Mouse (Mus musculus) heart, embryonic 14.5 days (tissue): ENCODE data around the gene Chil3. TPM values are rescaled to one million over a fixed set of nuclear protein-coding genes. Genes with fewer than 3 reads are reported as not detected.
"Not testable (repeated sequence)": the region's sequence is repeated elsewhere in the genome, so short reads cannot be mapped to it uniquely, and the experiment has no call there.

Experiments
- ATAC-seq: fragments of 200-750 bp; cut with Nextera tagmentation; 2 replicates; pipeline ENCODE4 v1.8.0; 2017; ENCODE audit warnings: low read depth, moderate TSS enrichment; ENCODE audit not compliant: insufficient number of reproducible peaks, insufficient read depth, low FRiP score
- H3K27ac ChIP-seq, 2 experiments: fragments of 200-500 bp in 1 of 2; fragments of 300-500 bp in 1 of 2; sonication (generic) in 1 of 2; replicated peaks in 1 of 2; 2 replicates each; pipeline ENCODE4 v1.5.1; 2012 to 2014; ENCODE audit warnings: low read depth in 2 of 2, low read length in 2 of 2, control low read depth in 1 of 2, mild to moderate bottlenecking in 1 of 2, mixed read lengths in 1 of 2; ENCODE audit not compliant: control insufficient read depth in 1 of 2, insufficient read depth in 1 of 2
- H3K27me3 ChIP-seq: fragments of 300-500 bp; sonication (generic); 2 replicates; pipeline ENCODE4 v1.6.1; 2014; ENCODE audit warnings: mild to moderate bottlenecking, low read length, control low read depth; ENCODE audit not compliant: control insufficient read depth, insufficient read depth
- H3K36me3 ChIP-seq: fragments of 300-500 bp; sonication (generic); 2 replicates; pipeline ENCODE4 v1.6.1; 2014; ENCODE audit warnings: mild to moderate bottlenecking, control low read depth, low read length, mixed read lengths; ENCODE audit not compliant: control insufficient read depth, insufficient read depth
- H3K4me1 ChIP-seq, 2 experiments: fragments of 200-500 bp in 1 of 2; fragments of 300-500 bp in 1 of 2; sonication (generic) in 1 of 2; 2 replicates each; pipeline ENCODE4 v1.6.1; 2012 to 2014; ENCODE audit warnings: low read length in 2 of 2, control low read depth in 1 of 2, mixed read lengths in 1 of 2; ENCODE audit not compliant: control insufficient read depth in 2 of 2, insufficient read depth in 2 of 2
- H3K4me2 ChIP-seq: fragments of 300-500 bp; sonication (generic); 2 replicates; pipeline ENCODE4 v1.6.1; 2014; ENCODE audit warnings: mild to moderate bottlenecking, low read length
- H3K4me3 ChIP-seq, 2 experiments: fragments of 200-500 bp in 1 of 2; fragments of 300-500 bp in 1 of 2; sonication (generic) in 1 of 2; 2 replicates each; pipeline ENCODE4 v1.5.1; 2012 to 2014; ENCODE audit warnings: low read length in 2 of 2, mild to moderate bottlenecking in 2 of 2, control low read depth in 1 of 2, low read depth in 1 of 2, moderate library complexity in 1 of 2; ENCODE audit not compliant: control insufficient read depth in 1 of 2, insufficient read depth in 1 of 2
- H3K9ac ChIP-seq: fragments of 300-500 bp; sonication (generic); 2 replicates; pipeline ENCODE4 v1.6.1; 2014; ENCODE audit warnings: mild to moderate bottlenecking, low read length
- H3K9me3 ChIP-seq: fragments of 300-500 bp; sonication (generic); 2 replicates; pipeline ENCODE4 v1.6.1; 2016; ENCODE audit warnings: low read length, control low read depth; ENCODE audit not compliant: control insufficient read depth
- WGBS: fragments of 180-500 bp; shearing (Covaris S2); extraction: QIAGEN DNeasy Blood & Tissue Kit; methylation state at CpG from one replicate; pipeline ENCODE4 v1.1.7; 2014; 5-methylcytosine and 5-hydroxymethylcytosine counted together
- polyA plus RNA-seq: library from polyadenylated mRNA; unstranded; fragments of >200 nt; fragmentation: Nextera tagmentation; extraction: Ambion mirVana; gene quantifications from 2 replicates; pipeline ENCODE4 v1.2.1, GENCODE M21; 2014

The Chil3 gene
- polyA plus RNA-seq, 1 experiment from 2014 or later, result not detected

- 54% methylated on average over 2 of the region's 2 CpGs for WGBS
- not testable (repeated sequence) for ATAC-seq, H3K27ac ChIP-seq, H3K36me3 ChIP-seq, H3K4me3 ChIP-seq, H3K9ac ChIP-seq, H3K4me1 ChIP-seq, H3K27me3 ChIP-seq, H3K4me2 ChIP-seq
- H3K9me3 ChIP-seq, result peaks cover 12% of the 10 kb centered on the region
Measured at GRCm38 (mm10) chr3:106172506-106172905, 5.1 kb upstream of the Chil3 start.

GRCm38 (mm10) chr3:106171135-106171731, 3.9 kb upstream of the Chil3 start:
- Histone ChIP-seq H3K9ac (no peak overlapping the region), H3K27ac (no peak overlapping the region), H3K36me3 (no peaks in the 10 kb centered on the region), H3K27me3 (no peaks in the 10 kb centered on the region), H3K4me1 (no peaks in the 10 kb centered on the region), H3K9me3 (peaks cover 8% of the 10 kb centered on the region), H3K4me2 (no peak overlapping the region), H3K4me3 (no peak overlapping the region)
- ATAC-seq, result peak; percentile 66
- WGBS, result 76% methylated on average over 1 of the region's 1 CpGs

DNA sequence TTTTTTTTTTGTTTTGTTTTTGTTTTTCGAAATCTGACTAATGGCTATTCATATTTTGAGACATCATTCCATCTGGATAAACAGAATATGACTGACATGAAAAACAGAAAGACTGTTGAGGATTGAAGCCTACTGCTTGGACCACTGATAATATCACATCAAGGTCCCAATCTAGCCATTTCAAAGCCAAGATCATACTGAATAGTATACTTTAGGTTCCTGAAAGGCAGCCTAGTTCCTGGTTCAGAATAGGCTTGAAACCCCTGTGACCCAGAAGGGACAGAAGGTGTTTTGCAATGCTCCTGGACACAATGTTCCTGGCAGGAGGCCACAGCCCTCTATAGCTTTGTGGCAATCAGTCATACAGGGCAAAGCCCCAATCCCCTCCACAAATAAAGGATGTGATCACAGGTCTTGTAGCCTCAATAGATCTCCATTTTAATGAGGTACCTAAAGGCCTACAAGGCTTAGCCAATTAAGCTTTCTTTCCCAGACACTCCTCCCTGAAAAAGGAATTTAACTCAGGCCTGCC, 3.2 kb upstream of the Chil3 start:
- Histone ChIP-seq H3K36me3 (no peaks in the 10 kb centered on the region), H3K9ac (no peak overlapping the region), H3K4me1 (no peaks in the 10 kb centered on the region), H3K9me3 (peaks cover 8% of the 10 kb centered on the region), H3K27me3 (no peaks in the 10 kb centered on the region), H3K4me2 (no peak overlapping the region), H3K27ac (no peak overlapping the region), H3K4me3 (no peak overlapping the region)
- 46% methylated on average over 1 of the region's 1 CpGs for WGBS
- ATAC-seq, result no peak; the same call in 1 of the 2 replicates

GRCm38 (mm10) chr3:106154413-106154812, 13.0 kb downstream of the Chil3 start:
- H3K27ac ChIP-seq, result no peak overlapping the region
- H3K9ac ChIP-seq, result no peak overlapping the region
- H3K27me3 ChIP-seq, result no peaks in the 10 kb centered on the region
- no peak for ATAC-seq
- H3K4me3 ChIP-seq, result no peak overlapping the region
- peaks cover 15% of the 10 kb centered on the region for H3K9me3 ChIP-seq
- H3K4me1 ChIP-seq, result no peaks in the 10 kb centered on the region
- H3K4me2 ChIP-seq, result no peak overlapping the region
- H3K36me3 ChIP-seq, result no peaks in the 10 kb centered on the region
- WGBS, result 72% methylated on average over 2 of the region's 2 CpGs

DNA sequence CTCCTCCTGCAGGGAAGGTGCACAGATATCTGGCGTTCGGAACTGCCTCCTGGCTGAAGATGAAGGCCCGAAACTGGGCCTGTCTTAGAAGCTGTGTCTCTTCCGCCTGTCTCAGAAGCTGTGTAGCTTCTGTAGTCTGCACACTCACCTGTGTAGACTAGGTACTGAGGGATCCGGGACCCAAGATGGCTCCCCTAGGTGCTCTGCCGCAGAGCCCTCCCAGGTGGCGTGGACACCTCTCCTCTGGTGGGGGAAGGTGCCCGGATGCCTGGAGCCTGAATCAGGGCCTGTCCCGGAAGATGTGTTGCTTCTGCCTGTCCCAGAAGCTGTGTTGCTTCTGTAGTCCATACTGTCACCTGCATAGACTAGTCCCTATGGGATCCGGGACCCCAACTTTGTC, 23.3 kb downstream of the Chil3 start:
- no peak overlapping the region for H3K4me3 ChIP-seq
- no peak overlapping the region for H3K27ac ChIP-seq
- H3K9me3 ChIP-seq, result peaks cover 22% of the 10 kb centered on the region
- no peak; the same call in 1 of the 2 replicates for ATAC-seq
- no peaks in the 10 kb centered on the region for H3K27me3 ChIP-seq
- H3K4me1 ChIP-seq, result no peaks in the 10 kb centered on the region
- H3K9ac ChIP-seq, result no peak overlapping the region
- H3K4me2 ChIP-seq, result no peak overlapping the region
- 84% methylated on average over 10 of the region's 10 CpGs for WGBS
- H3K36me3 ChIP-seq, result no peaks in the 10 kb centered on the region

DNA sequence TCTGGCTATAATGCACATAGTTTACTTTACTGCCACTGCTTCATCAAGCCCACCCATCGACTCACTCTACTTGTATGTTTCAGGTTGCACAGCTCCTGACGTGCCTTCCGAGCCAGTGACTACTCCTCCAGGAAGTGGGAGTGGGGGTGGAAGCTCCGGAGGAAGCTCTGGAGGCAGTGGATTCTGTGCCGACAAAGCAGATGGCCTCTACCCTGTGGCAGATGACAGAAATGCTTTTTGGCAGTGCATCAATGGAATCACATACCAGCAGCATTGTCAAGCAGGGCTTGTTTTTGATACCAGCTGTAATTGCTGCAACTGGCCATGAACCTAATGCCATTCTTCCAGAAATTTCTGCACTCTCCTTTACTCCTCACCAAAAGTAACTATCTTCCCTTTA, 35.7 kb downstream of the Chil3 start:
- Histone ChIP-seq H3K36me3 (no peaks in the 10 kb centered on the region), H3K27ac (no peak overlapping the region), H3K9me3 (peaks cover 19% of the 10 kb centered on the region), H3K4me3 (no peak overlapping the region), H3K27me3 (no peaks in the 10 kb centered on the region), H3K4me2 (no peak overlapping the region), H3K4me1 (no peaks in the 10 kb centered on the region), H3K9ac (no peak overlapping the region)
- ATAC-seq, result no peak
- 56% methylated on average over 5 of the region's 5 CpGs for WGBS

DNA sequence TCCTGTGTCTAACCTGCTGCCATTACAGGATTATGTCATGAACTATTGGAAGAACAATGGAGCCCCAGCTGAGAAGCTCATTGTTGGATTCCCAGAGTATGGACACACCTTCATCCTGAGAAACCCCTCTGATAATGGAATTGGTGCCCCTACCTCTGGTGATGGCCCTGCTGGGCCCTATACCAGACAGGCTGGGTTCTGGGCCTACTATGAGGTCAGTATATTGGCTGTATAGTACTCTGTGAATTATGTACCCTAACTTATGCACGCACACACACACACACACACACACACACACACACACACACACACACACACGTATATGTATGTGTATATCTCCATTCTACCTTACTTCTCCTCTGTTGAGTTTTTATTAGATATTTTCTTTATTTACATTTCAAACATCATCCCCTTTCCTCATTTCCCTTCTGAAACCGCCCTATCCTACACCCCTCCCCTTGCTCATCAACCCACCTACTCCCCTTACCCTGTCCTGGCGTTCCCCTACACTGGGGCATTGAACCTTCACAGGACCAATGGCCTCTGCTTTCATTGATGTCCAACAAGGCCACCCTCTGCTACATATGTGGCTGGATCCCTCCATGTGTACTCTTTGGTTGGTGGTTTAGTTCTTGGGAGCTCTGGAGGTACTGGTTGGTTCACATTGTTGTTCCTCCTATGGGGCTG, 38.4 kb downstream of the Chil3 start:
- no peak overlapping the region for H3K4me3 ChIP-seq
- ATAC-seq, result peak; percentile 52
- H3K4me1 ChIP-seq, result no peaks in the 10 kb centered on the region
- no peak overlapping the region for H3K9ac ChIP-seq
- no peaks in the 10 kb centered on the region for H3K36me3 ChIP-seq
- no peaks in the 10 kb centered on the region for H3K27me3 ChIP-seq
- no peak overlapping the region for H3K27ac ChIP-seq
- WGBS, result 71% methylated on average over 4 of the region's 4 CpGs
- peaks cover 25% of the 10 kb centered on the region for H3K9me3 ChIP-seq
- no peak overlapping the region for H3K4me2 ChIP-seq
